Mouse (Mus musculus) testis, adult 2 months (tissue): ENCODE results near the gene Anapc5. TPM values are rescaled to one million over a fixed set of nuclear protein-coding genes. Genes with fewer than 3 reads are reported as not detected.

Experiments used
- H3K27ac ChIP-seq: fragments of 200-500 bp; 2 replicates; pipeline ENCODE4 v1.5.1; 2012; ENCODE audit warnings: low read depth, low read length; ENCODE audit not compliant: control insufficient read depth, insufficient read depth
- H3K27me3 ChIP-seq: fragments of 200-500 bp; 2 replicates; pipeline ENCODE4 v1.6.1; 2012; ENCODE audit warnings: mild to moderate bottlenecking, low read length, moderate library complexity; ENCODE audit not compliant: control insufficient read depth, insufficient read depth
- H3K36me3 ChIP-seq: fragments of 200-500 bp; 2 replicates; pipeline ENCODE4 v1.6.1; 2012; ENCODE audit warnings: mild to moderate bottlenecking, low read length; ENCODE audit not compliant: control insufficient read depth, insufficient read depth
- H3K4me1 ChIP-seq: fragments of 200-500 bp; 2 replicates; pipeline ENCODE4 v1.6.1; 2012; ENCODE audit warnings: low read length; ENCODE audit not compliant: control insufficient read depth, insufficient read depth
- H3K4me3 ChIP-seq: fragments of 200-500 bp; 2 replicates; pipeline ENCODE4 v1.5.1; 2012; ENCODE audit warnings: low read depth, mild to moderate bottlenecking, low read length, moderate library complexity, mixed read lengths; ENCODE audit not compliant: control insufficient read depth
- CTCF ChIP-seq: fragments of 200-500 bp; IDR thresholded peaks from 2 replicates; pipeline ENCODE4 v1.5.1; 2012; ENCODE audit warnings: low read depth, mild to moderate bottlenecking, inconsistent platforms, low read length, moderate library complexity; ENCODE audit not compliant: control insufficient read depth, insufficient read depth, insufficient replicate concordance
- POLR2A ChIP-seq: fragments of 200-500 bp; IDR thresholded peaks from 2 replicates; pipeline ENCODE4 v1.6.1; 2012; ENCODE audit warnings: low read depth, mild to moderate bottlenecking, inconsistent platforms, low read length, moderate library complexity; ENCODE audit not compliant: control insufficient read depth
- polyA plus RNA-seq: library from polyadenylated mRNA; depleted of rRNA; stranded (reverse); fragments of >200 nt; gene quantifications from 2 replicates; pipeline ENCODE4 v1.2.3, GENCODE M21; 2012

The Anapc5 gene
- polyA plus RNA-seq, 1 experiment = 115 TPM

GRCm38 (mm10) chr5:122799379-122800344 lies 21.5 kb downstream of the Anapc5 start:
- Histone ChIP-seq H3K4me1 (no peaks in the 10 kb centered on the region), H3K27ac (peak overlapping the region; percentile 48; the same call in 1 of the 2 replicates), H3K36me3 (no peaks in the 10 kb centered on the region; the same call in none of the 2 replicates), H3K27me3 (no peaks in the 10 kb centered on the region), H3K4me3 (no peak overlapping the region)
- no peak for TF ChIP-seq CTCF
- 0 out of 2 replicates have a peak, but pooled peaks have one; percentile 23 for TF ChIP-seq POLR2A

- H3K27me3 ChIP-seq = no peaks in the 10 kb centered on the region
- no peaks in the 10 kb centered on the region; the same call in none of the 2 replicates for H3K36me3 ChIP-seq
- H3K4me1 ChIP-seq = no peaks in the 10 kb centered on the region
- H3K4me3 ChIP-seq = no peak overlapping the region
- no peak for TF ChIP-seq CTCF
- no peak for TF ChIP-seq POLR2A
- no peak overlapping the region for H3K27ac ChIP-seq
Measured at GRCm38 (mm10) chr5:122798557-122799378, 22.4 kb downstream of the Anapc5 start.

- no peaks in the 10 kb centered on the region; the same call in none of the 2 replicates for H3K36me3 ChIP-seq
- TF ChIP-seq CTCF (no peak), POLR2A (no peak)
- no peak overlapping the region for H3K4me3 ChIP-seq
- H3K4me1 ChIP-seq = no peaks in the 10 kb centered on the region
- no peak overlapping the region for H3K27ac ChIP-seq
- H3K27me3 ChIP-seq = no peaks in the 10 kb centered on the region
Measured at GRCm38 (mm10) chr5:122797866-122798265, 23.3 kb downstream of the Anapc5 start.

- no peak overlapping the region for H3K27ac ChIP-seq
- no peak for TF ChIP-seq POLR2A
- no peak for TF ChIP-seq CTCF
- no peaks in the 10 kb centered on the region for H3K27me3 ChIP-seq
- H3K4me3 ChIP-seq = no peak overlapping the region
- H3K4me1 ChIP-seq = no peaks in the 10 kb centered on the region
- H3K36me3 ChIP-seq = no peaks in the 10 kb centered on the region
Measured at GRCm38 (mm10) chr5:122788696-122789095, 32.4 kb downstream of the Anapc5 start.

GRCm38 (mm10) chr5:122786035-122786819 lies 34.9 kb downstream of the Anapc5 start:
- Histone ChIP-seq H3K4me1 (no peaks in the 10 kb centered on the region), H3K36me3 (no peaks in the 10 kb centered on the region), H3K27me3 (no peaks in the 10 kb centered on the region), H3K4me3 (no peak overlapping the region), H3K27ac (no peak overlapping the region)
- TF ChIP-seq POLR2A = no peak
- no peak for TF ChIP-seq CTCF

- Histone ChIP-seq H3K4me3 (no peak overlapping the region), H3K27ac (no peak overlapping the region; the same call in 1 of the 2 replicates), H3K4me1 (peaks cover 5% of the 10 kb centered on the region), H3K36me3 (no peaks in the 10 kb centered on the region), H3K27me3 (no peaks in the 10 kb centered on the region)
- TF ChIP-seq POLR2A (no peak), CTCF (no peak)
Measured at GRCm38 (mm10) chr5:122783726-122784406, 37.3 kb downstream of the Anapc5 start.
